Mouse (Mus musculus): ENCODE data around the gene Prss33. TPM values are rescaled to one million over a fixed set of nuclear protein-coding genes. Genes with fewer than 3 reads are reported as not detected.

Gene Prss33
- polyA plus RNA-seq, 1 experiment from 2014 or later = 0.21 TPM

GRCm38 (mm10) chr17:23795323-23795722 is 40.5 kb downstream of the Prss33 start:
- no peak overlapping the region for H3K27ac ChIP-seq (ENCODE audit: low read length)
- H3K9me3 ChIP-seq (replicated peaks; ENCODE audit: control insufficient read depth, low read length) = no peaks in the 10 kb centered on the region
- no peak overlapping the region for H3K4me3 ChIP-seq (replicated peaks; ENCODE audit: low read length)
- ATAC-seq (ENCODE audit: insufficient read depth, low FRiP score) = no peak
- no peaks in the 10 kb centered on the region for H3K27me3 ChIP-seq (ENCODE audit: control insufficient read depth, insufficient read depth, low read length)
- WGBS = 90% methylated on average over 8 of the region's 8 CpGs
- no peaks in the 10 kb centered on the region for H3K36me3 ChIP-seq (ENCODE audit: control insufficient read depth, insufficient read depth, low read length)
- no peaks in the 10 kb centered on the region for H3K4me1 ChIP-seq (ENCODE audit: control insufficient read depth, insufficient read depth, low read length)
- H3K9ac ChIP-seq (ENCODE audit: low read length) = no peak overlapping the region
- no peak overlapping the region for H3K4me2 ChIP-seq (ENCODE audit: low read depth, low read length)

- H3K9me3 ChIP-seq (replicated peaks; ENCODE audit: control insufficient read depth, low read length) = no peaks in the 10 kb centered on the region
- H3K4me1 ChIP-seq (ENCODE audit: control insufficient read depth, insufficient read depth, low read length) = peaks cover 4% of the 10 kb centered on the region
- H3K9ac ChIP-seq (ENCODE audit: low read length) = peak overlapping the region; percentile 79
- H3K4me2 ChIP-seq (ENCODE audit: low read depth, low read length) = peak overlapping the region; percentile 68
- no peak for ATAC-seq (ENCODE audit: insufficient read depth, low FRiP score)
- peak overlapping the region; percentile 53 for H3K4me3 ChIP-seq (replicated peaks; ENCODE audit: low read length)
- WGBS = 47% methylated on average over 2 of the region's 2 CpGs
- no peaks in the 10 kb centered on the region for H3K27me3 ChIP-seq (ENCODE audit: control insufficient read depth, insufficient read depth, low read length)
- no peaks in the 10 kb centered on the region for H3K36me3 ChIP-seq (ENCODE audit: control insufficient read depth, insufficient read depth, low read length)
- H3K27ac ChIP-seq (ENCODE audit: low read length) = peak overlapping the region; percentile 70
These were observed 44.8 kb downstream of the Prss33 start for GRCm38 (mm10) chr17:23791079-23791357.

- H3K27ac ChIP-seq (ENCODE audit: low read length) = peak within 1 kb of the TSS; percentile 70
- peak within 1 kb of the TSS; percentile 68 for H3K4me2 ChIP-seq (ENCODE audit: low read depth, low read length)
- H3K27me3 ChIP-seq (ENCODE audit: control insufficient read depth, insufficient read depth, low read length) = no peaks in the 10 kb centered on the region
- 2% methylated on average over 29 of the region's 29 CpGs for WGBS
- peak within 1 kb of the TSS; percentile 53 for H3K4me3 ChIP-seq (replicated peaks; ENCODE audit: low read length)
- peaks cover 5% of the 10 kb centered on the region for H3K4me1 ChIP-seq (ENCODE audit: control insufficient read depth, insufficient read depth, low read length)
- H3K9ac ChIP-seq (ENCODE audit: low read length) = peak within 1 kb of the TSS; percentile 79
- H3K36me3 ChIP-seq (ENCODE audit: control insufficient read depth, insufficient read depth, low read length) = no peaks in the 10 kb centered on the region
- ATAC-seq (ENCODE audit: insufficient read depth, low FRiP score) = peak; percentile 58; the same call in 1 of the 2 replicates
- H3K9me3 ChIP-seq (replicated peaks; ENCODE audit: control insufficient read depth, low read length) = no peaks in the 10 kb centered on the region
These were observed 45.4 kb downstream of the Prss33 start, which contains the start of gene Srrm2 for GRCm38 (mm10) chr17:23790269-23791078. Gene Srrm2 (plus strand): TSS chr17:23790532.

- H3K4me2 ChIP-seq (ENCODE audit: low read depth, low read length) = peak overlapping the region; percentile 68
- no peaks in the 10 kb centered on the region for H3K36me3 ChIP-seq (ENCODE audit: control insufficient read depth, insufficient read depth, low read length)
- no peaks in the 10 kb centered on the region for H3K9me3 ChIP-seq (replicated peaks; ENCODE audit: control insufficient read depth, low read length)
- peak overlapping the region; percentile 53 for H3K4me3 ChIP-seq (replicated peaks; ENCODE audit: low read length)
- H3K27me3 ChIP-seq (ENCODE audit: control insufficient read depth, insufficient read depth, low read length) = no peaks in the 10 kb centered on the region
- WGBS = 22% methylated on average over 8 of the region's 8 CpGs
- no peak for ATAC-seq (ENCODE audit: insufficient read depth, low FRiP score)
- peak overlapping the region; percentile 70 for H3K27ac ChIP-seq (ENCODE audit: low read length)
- H3K4me1 ChIP-seq (ENCODE audit: control insufficient read depth, insufficient read depth, low read length) = peaks cover 7% of the 10 kb centered on the region
- H3K9ac ChIP-seq (ENCODE audit: low read length) = peak overlapping the region; percentile 79
These were observed 46.0 kb downstream of the Prss33 start for GRCm38 (mm10) chr17:23789749-23790268.

- no peaks in the 10 kb centered on the region for H3K9me3 ChIP-seq (replicated peaks; ENCODE audit: control insufficient read depth, low read length)
- no peak overlapping the region for H3K4me2 ChIP-seq (ENCODE audit: low read depth, low read length)
- no peak overlapping the region for H3K4me3 ChIP-seq (replicated peaks; ENCODE audit: low read length)
- no peak overlapping the region for H3K9ac ChIP-seq (ENCODE audit: low read length)
- no peak for ATAC-seq (ENCODE audit: insufficient read depth, low FRiP score)
- H3K27me3 ChIP-seq (ENCODE audit: control insufficient read depth, insufficient read depth, low read length) = no peaks in the 10 kb centered on the region
- H3K27ac ChIP-seq (ENCODE audit: low read length) = no peak overlapping the region
- H3K4me1 ChIP-seq (ENCODE audit: control insufficient read depth, insufficient read depth, low read length) = peaks cover 7% of the 10 kb centered on the region
- 88% methylated on average over 4 of the region's 4 CpGs for WGBS
- no peaks in the 10 kb centered on the region for H3K36me3 ChIP-seq (ENCODE audit: control insufficient read depth, insufficient read depth, low read length)
These were observed 46.9 kb downstream of the Prss33 start for GRCm38 (mm10) chr17:23788973-23789372.

GRCm38 (mm10) chr17:23786510-23786931 is 49.3 kb downstream of the Prss33 start:
- no peak for ATAC-seq (ENCODE audit: insufficient read depth, low FRiP score)
- Histone ChIP-seq H3K36me3 (ENCODE audit: control insufficient read depth, insufficient read depth, low read length) (no peaks in the 10 kb centered on the region), H3K4me2 (ENCODE audit: low read depth, low read length) (peak overlapping the region; percentile 66), H3K27ac (ENCODE audit: low read length) (no peak overlapping the region), H3K27me3 (ENCODE audit: control insufficient read depth, insufficient read depth, low read length) (no peaks in the 10 kb centered on the region), H3K9me3 (replicated peaks; ENCODE audit: control insufficient read depth, low read length) (no peaks in the 10 kb centered on the region), H3K4me1 (ENCODE audit: control insufficient read depth, insufficient read depth, low read length) (peaks cover 7% of the 10 kb centered on the region), H3K9ac (ENCODE audit: low read length) (peak overlapping the region; percentile 49; the same call in 1 of the 2 replicates), H3K4me3 (replicated peaks; ENCODE audit: low read length) (peak overlapping the region; percentile 51)
- WGBS = 19% methylated on average over 13 of the region's 13 CpGs

- peaks cover 7% of the 10 kb centered on the region for H3K4me1 ChIP-seq (ENCODE audit: control insufficient read depth, insufficient read depth, low read length)
- peak within 1 kb of the TSS; percentile 78 for H3K9ac ChIP-seq (ENCODE audit: low read length)
- H3K27me3 ChIP-seq (ENCODE audit: control insufficient read depth, insufficient read depth, low read length) = no peaks in the 10 kb centered on the region
- peak; percentile 81 for ATAC-seq (ENCODE audit: insufficient read depth, low FRiP score)
- H3K27ac ChIP-seq (ENCODE audit: low read length) = no peak within 1 kb of the TSS
- 1% methylated on average over 43 of the region's 43 CpGs for WGBS
- no peaks in the 10 kb centered on the region for H3K9me3 ChIP-seq (replicated peaks; ENCODE audit: control insufficient read depth, low read length)
- H3K4me3 ChIP-seq (replicated peaks; ENCODE audit: low read length) = peak within 1 kb of the TSS; percentile 51
- H3K36me3 ChIP-seq (ENCODE audit: control insufficient read depth, insufficient read depth, low read length) = no peaks in the 10 kb centered on the region
- peak within 1 kb of the TSS; percentile 66 for H3K4me2 ChIP-seq (ENCODE audit: low read depth, low read length)
These were observed 50.0 kb downstream of the Prss33 start, which contains the start of gene Flywch2 for GRCm38 (mm10) chr17:23785561-23786471. Gene Flywch2 (minus strand): TSS chr17:23786081.

GRCm38 (mm10) chr17:23783352-23783751 is 52.5 kb downstream of the Prss33 start:
- Histone ChIP-seq H3K27ac (ENCODE audit: low read length) (no peak overlapping the region), H3K4me1 (ENCODE audit: control insufficient read depth, insufficient read depth, low read length) (peaks cover 7% of the 10 kb centered on the region), H3K4me3 (replicated peaks; ENCODE audit: low read length) (no peak overlapping the region), H3K4me2 (ENCODE audit: low read depth, low read length) (no peak overlapping the region), H3K36me3 (ENCODE audit: control insufficient read depth, insufficient read depth, low read length) (no peaks in the 10 kb centered on the region), H3K27me3 (ENCODE audit: control insufficient read depth, insufficient read depth, low read length) (no peaks in the 10 kb centered on the region), H3K9ac (ENCODE audit: low read length) (no peak overlapping the region), H3K9me3 (replicated peaks; ENCODE audit: control insufficient read depth, low read length) (no peaks in the 10 kb centered on the region)
- no peak for ATAC-seq (ENCODE audit: insufficient read depth, low FRiP score)

Measured in stomach, embryonic 16.5 days (tissue).